Mouse (Mus musculus) heart, postnatal 25 days (tissue): ENCODE data around the gene Efcab3. TPM values are rescaled to one million over a fixed set of nuclear protein-coding genes. Genes with fewer than 3 reads are reported as not detected.

Experiments
- DNase-seq: peaks from one replicate; pipeline ENCODE4 v3.0.0; 2022; ENCODE audit warnings: low spot score
- intact Hi-C: fragments of 180-260 bp; cut with DNase I; formaldehyde crosslinking; loops from one replicate; pipeline ENCODE4 v1.15.1; 2025
- total RNA-seq, 2 experiments: library from RNA; stranded (reverse); gene quantifications; 2 replicates each; pipeline ENCODE4 v1.2.3; 2021

The Efcab3 gene
- total RNA-seq, 2 experiments from 2014 or later, result not detected

DNA sequence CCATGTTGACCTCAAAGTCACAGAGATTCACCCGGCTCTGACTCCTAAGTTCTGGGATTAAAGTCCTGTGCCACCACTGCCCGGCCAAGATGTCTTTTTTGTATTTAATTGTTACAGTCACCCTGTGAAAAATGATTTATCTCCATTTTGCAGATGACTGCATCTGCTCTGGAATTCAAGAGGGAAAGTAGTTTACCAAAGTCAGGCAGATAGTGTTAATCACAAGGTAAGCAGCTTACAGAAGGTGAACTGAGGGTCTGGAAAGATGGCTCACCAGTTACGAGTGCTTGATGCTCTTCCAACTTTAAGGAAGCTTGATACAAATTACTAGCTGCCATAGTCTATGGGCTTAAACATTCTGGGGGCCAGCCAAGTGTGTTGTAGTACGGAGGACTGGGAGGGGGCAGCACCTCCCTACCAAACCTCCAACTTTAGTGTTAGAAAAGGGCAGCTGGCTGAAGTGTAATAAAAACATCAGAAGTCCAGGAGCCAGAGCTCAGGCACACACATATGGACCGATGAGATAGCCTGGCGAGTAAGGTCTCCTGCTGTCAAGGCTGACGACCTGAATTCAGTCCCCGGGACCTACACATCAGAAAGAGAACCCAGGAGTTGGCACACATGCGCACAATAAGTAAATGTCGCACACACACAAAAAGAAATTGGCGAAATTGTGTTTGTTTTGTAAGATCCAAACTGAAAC lies 81.3 kb downstream of the Efcab3 start:
- DNase-seq, result no peak
- intact Hi-C loops, result no loop called here

DNA sequence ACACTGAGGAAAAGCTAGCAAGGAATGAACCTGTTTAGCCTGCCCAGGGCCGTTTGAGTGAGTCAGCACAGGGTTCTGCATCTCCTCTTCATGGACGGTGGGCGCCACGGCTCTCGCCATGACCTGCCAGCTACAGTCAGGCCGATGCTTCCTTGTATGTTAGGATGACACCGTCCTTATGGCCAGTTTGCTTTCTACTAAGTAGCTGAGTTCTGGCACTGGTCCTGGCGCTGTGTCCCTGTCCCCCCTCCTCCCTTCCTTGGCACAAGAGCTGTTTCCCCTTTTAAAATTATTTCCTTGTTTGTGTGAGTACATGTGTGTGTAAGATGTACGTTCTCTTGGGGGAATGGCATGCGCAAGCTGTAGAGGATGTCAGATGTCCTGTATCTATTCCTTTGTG lies 81.8 kb downstream of the Efcab3 start:
- no peak for DNase-seq

DNA sequence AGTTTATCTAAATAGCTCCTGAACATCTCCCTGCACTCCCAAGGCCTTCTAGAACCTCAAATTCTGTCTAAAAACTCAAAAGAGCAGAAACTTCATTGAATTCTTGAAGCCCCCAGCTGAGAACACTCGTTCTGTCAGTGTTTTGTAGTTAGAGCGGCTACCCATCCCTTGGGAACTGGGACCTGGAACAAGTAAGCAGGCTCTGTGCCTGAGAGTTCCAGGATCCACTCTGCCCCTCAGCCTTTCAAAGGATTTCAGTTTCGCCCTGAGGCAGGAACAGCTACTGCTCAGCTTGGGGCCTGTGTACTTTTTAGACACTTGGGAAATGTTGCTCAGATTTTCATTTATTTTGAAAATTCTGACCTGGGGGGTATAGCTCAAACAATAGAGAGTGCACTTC lies 83.2 kb downstream of the Efcab3 start, which contains the start of gene Gm10842:
Gm10842 (plus strand) TSS at position 301 of the 400 bp plus-strand sequence.
- no peak for DNase-seq
- intact Hi-C loops, result no loop called here

More for the DNA sequence above, 81.8 kb downstream of the Efcab3 start:
- intact Hi-C loops, result no loop called here

DNA sequence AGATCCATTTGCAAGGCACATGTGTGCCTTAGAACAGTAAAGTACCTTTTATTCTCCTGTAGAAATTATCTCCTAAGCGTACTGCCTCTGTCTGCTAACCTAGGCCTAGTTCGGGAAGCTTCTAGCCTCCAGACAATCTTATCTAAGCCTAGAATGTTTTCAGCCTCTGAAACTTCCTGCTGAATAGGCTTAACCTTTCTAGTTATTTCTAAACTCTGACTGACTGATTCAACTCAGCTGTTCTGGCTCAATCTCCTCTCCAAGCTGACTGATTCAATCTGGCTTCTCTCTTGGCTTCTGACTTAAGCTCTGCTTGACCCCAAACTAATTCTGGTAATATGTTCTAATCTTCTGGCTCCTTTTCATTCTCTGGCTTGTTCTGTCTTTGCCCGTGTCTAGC lies 86.0 kb downstream of the Efcab3 start:
- no peak for DNase-seq
- intact Hi-C loops, result no loop called here

DNA sequence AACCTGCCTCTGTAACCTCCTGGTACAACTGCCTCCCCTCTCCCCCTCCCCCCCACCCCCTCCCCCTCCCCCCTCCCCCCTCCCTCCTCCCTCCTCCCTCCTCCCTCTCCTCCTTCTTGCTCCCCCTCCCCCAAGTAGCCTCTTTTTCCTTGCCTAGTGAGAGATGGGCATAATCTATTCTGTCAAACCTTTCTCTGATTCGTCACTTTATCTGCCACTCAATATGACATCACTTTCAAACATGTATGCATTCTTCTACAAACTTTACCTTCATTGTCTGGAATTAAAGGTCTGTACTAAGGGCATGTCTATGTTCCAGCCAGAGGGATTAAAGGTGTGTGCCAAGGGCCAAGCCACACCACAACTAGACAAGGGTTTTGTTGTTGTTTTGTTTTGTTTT lies 86.4 kb downstream of the Efcab3 start:
- no peak for DNase-seq
- intact Hi-C loops, result no loop called here

DNA sequence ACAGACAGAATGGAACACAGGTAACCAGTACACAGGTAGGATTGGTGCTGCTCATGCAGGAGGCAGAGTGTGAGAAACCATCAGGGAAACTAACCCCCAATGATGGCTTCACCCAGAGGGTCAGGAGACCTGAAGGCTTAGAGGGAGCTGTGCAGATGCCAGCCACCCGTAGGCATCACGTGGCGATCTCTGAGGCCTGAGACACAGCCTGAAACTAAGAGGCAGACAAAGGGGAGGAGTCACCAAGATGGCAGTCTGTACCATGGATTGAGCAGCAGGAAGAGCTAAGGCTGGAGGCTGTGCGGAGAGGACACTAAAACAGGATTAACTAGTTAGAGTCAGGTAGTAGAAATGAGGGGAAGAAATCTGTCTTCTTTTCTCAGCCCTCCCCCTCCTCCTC lies 87.3 kb downstream of the Efcab3 start:
- no peak for DNase-seq
- intact Hi-C loops, result no loop called here

DNA sequence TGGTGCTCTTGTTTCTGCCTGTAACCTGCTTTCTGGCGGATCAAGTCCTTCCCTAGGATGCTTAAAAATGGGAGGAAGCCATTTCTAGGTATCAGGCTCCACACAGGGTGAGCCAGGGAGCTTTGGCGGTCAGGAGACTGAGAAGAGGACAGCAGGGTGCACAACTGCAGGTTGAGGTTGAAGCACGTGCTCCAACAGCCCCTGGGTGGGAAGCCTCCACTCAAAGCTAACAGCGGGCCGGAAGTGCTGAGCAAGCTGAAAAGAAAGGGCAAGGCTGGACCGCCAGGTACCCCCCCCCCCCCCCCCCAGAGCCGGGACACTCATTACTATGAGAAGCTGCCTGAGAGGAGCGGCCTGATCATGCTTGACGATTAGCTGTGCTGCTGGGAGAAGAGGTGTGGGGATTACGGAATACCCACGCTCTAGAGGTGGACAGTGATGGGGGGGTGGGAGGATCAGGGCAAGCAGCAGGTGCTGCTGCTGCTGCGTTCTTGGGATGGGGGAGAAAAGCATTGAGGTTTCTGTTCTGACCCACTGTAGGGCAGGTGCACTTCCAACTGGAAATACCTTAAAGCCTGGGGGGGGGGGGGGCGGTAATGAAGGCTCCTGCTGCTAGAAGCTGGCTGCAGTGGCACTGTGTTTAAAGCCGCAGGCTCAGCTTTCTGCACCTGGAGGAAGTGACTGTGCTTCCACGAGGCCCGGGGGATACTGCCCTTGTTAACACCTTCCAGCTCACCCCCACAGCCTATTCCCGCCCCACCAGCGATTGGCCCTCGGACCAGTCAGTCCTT lies 88.0 kb downstream of the Efcab3 start:
- intact Hi-C loops, result no loop called here
- DNase-seq, result no peak

DNA sequence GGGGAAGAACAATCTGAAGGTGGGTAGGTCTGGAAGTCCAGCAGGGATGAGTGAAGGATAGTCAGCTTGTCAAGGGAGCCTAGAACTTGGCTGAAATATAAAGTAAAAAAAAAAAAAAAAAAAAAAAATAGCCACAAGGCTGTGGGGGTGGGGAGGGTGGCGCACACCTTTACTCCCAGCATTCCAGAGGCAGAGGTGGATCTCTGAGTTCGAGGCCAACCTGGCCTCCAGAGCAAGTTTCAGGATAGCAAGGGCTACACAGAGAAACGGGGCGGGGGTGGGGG lies 88.6 kb downstream of the Efcab3 start:
- no peak for DNase-seq
- intact Hi-C loops, result no loop called here

DNA sequence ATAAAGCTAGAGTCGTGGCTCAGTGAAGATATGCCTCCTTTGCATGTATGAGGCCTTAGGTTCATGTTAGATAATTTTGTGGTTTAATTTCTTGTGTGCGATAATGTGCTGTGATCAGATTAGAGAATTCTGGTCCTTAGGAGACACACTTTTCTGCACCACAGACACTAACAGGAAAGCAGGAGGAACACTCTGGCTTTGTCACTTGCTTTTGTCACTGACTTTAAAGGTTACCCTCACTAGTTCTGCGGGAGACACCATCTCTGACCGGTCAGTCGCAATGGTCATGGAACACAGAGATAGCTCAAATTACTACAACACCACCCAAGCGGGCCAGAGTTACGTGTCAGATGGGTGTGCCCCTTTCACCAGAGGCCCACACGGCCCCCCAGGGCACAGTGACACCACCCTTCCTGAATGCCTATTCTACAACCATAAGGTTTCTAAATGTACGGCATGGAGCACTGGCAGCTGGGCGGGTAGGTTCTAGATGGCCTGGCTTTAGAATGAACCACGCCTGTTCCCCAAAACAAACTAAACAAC lies 89.0 kb downstream of the Efcab3 start:
- intact Hi-C loops, result no loop called here
- no peak for DNase-seq

DNA sequence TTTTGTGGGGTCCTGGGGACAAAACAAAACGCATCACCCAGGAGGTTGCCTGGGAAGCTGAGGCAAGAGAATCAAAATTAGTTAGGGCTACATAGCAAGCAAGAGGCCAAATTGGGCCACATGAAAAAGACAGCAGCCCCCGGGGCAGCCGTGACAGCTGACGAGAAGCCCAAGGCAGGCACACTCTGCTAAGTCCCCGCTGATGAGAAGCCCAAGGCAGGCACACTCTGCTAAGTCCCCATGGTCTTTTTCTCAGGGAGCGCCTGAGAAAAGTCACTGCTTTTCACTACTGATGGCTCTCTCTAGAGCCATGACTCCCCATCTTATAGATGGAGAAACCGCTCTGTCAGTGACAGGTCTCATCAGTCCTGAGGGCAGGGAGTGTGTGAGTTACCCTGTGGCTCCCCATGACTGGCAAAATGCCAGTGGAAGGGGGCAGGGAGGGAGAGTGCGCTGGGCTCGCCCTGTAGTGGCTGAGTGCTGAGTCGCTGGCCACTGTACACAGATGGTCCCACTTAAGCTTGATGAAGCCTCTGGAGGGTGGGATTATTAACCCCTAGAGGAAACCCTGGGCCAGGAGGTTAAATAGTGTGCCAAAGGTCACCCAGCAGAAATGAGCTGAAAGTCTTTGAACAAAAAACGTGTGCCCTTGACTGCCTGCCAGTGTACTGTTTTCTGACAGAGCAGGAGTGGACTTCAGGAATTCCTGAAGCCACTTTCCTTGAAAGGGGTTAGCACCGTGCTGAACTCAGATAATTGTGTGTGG lies 89.9 kb downstream of the Efcab3 start:
- no peak for DNase-seq

DNA sequence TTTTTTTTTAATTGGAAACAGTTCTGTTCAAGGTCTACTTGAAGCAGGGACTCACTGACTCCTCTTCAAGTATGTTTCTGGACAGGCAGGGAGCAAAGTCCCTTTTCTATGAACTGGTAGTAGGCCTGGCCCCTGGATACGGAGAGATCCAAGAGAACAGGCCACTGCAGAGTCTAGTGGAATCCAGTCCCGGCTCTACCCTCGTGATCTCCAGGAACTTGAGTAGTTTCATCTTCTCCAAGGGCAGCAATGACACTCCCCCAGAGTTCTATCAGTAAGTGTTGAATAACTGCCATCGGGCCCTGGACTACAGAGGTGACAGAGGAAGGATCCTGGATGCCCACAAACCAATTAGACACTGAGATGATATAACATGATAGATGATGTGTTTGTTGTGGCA lies 92.5 kb downstream of the Efcab3 start:
- no peak for DNase-seq
- intact Hi-C loops, result no loop called here

More for the DNA sequence above, 89.9 kb downstream of the Efcab3 start:
- intact Hi-C loops, result no loop called here

DNA sequence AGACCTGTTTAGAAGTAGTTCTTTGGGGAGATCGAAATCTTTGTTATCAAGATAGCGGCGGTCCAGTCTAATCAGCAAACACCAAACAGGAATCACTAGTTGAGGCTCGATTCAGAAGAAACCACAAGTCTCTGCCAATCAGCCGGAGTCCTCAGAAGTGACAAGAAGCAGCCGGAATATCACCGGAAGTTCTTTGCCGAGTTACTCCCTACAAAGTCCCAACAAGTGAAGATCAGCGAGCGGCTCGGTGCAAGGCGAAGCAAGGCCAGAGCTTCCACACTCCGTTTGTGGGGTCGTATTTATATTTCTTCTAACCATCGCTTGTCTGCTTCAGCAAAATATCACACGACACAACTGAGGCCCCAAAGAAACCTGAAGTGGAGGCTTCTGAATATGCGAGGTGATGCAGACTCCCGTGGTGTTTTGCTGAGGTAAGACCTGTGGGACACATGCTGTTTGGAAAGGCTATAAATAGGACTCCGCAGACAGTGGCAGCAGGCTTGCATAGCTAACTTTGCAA lies 93.4 kb downstream of the Efcab3 start:
- intact Hi-C loops, result no loop called here
- DNase-seq, result no peak

DNA sequence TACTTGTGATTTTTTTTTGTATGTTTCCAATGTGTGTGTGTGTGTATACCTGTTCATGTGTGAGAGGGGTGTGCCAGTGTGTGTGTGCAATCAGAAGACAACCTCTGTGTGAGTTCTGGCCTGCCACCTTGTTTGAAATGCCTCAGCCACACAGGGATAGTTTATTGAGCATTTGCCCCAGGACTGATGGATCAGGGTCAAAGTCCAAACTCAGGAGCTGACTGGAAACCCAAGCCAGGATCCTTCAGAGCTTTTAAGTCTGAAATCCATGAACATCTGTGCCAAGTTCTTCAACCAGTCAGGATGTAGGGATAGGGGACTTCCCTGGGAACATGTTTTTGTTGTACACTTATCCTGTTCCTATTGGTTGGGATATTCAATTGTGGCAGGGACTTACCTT lies 94.7 kb downstream of the Efcab3 start:
- intact Hi-C loops, result no loop called here
- DNase-seq, result no peak

DNA sequence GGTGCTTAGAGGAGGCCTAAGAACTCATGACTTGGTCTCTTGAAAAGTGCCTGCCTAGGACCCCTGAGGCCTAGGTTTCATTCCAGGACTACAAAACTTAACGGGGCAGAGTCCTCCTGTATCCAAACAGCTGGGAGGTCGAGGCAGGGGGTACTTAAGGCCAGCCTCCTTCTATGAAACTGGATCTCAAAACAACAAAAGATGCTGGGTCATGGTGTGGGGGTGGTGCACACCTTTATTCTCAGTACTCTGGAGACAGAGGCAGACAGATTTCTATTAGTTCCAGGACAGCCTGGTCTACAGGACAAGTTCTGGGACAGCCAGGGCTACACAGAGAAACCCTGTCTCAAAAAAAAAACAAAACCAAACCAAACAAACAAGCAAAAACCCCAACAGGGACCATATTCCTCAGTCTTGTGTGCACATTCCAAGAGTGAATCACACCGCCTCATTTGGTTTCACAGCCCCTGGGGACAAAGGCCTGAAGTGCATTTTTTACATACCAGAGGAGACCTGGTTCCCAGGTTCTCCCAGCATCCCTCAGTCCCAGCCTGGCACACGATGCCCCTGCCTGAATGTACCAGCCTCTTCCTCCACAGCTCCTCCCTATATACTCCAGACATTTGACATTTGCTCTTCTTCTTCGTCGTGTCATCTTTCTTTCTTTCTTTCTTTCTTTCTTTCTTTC lies 96.4 kb downstream of the Efcab3 start:
- intact Hi-C loops, result no loop called here
- DNase-seq, result no peak

DNA sequence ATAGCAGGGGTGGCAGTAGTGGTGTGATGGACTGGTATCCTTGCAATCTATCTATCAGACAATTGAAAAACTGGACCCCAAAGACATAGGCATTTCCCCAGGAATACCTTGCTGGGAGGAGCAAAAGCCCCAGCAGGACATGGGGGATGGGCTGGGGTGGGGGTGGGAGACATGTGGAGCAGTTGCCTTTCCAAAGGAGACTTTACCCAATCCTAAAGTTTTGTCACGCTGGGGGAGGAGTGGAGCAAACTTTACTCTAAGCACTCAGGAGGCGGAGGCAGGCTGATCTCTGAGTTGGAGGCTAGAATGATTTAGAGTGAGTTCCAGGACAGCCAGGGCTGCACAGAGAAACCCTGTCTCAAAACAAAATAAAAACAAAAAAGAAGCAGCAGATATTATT lies 98.0 kb downstream of the Efcab3 start:
- no peak for DNase-seq
- intact Hi-C loops, result no loop called here

DNA sequence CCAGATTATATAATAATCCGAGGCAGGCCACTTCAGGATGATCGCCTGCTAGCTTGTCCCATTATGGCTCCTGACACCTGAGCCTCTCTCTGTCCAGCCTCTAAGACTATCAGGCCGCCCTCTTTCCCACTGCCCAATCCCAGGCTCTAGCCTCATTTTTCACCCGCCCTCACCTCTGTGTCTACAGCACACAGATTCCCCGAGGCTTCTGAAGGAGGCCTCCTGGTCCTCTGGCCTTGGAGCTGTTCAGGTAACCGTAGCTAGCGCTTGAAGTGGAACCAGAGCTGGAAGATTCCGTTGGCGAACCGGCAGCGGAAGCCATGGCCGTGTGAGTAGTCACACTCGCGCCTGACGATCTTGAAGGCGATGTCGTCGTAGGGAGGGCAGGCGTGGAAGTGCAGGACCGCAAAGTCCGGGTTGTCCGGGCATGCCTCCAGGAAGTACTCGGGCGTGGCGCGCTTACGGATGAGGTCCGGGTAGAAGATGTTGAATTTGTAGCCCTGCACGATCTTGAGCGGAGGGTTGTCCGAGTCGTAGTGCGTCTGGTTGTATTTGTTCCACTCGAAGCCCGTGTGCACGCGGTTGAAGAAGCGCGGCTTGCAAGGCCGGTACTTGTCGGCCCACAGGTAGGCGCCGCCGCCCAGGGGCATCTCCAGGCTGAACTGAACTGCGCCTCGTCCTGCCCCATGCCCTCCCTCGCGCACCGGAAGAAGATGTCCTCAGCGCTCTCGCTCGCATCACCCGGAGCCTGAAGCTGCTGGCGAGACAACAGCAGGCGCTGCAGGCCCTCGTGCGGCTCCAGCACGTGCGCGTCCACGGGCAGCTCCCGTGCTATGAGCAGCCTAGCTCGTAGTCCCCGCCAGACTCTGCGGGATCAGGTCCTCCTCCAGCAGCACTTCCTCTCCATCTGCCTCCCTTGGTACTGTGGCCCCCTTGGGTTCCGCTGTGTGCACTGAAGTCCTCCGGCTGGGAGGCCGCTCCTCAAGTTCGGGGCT lies 101.4 kb downstream of the Efcab3 start:
- DNase-seq, result no peak
- intact Hi-C loops, result no loop called here

DNA sequence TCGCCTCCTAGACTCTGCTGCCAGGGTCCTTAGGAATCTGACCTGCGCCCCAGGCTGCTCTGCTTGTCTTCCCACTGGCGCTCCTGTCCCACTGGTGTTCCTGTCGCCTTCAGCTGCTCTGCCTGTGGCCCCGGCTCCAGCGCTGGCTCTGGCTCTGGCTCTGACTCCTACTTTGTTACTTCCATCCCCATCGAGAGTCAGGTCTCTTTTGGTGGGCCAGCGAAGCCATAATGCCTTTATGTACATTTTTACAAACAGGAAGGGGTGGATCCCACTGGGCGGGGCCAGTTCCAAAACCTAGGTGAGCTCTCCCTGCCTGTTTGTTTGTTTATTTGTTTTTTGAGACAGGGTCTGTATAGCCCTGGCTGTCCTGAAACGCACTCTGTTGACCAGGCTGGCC lies 103.4 kb downstream of the Efcab3 start:
- intact Hi-C loops, result no loop called here
- no peak for DNase-seq
